Mouse (Mus musculus) cortical plate, adult 2 months (tissue): ENCODE results near the gene Pla2g4b.

Source experiments
- CTCF ChIP-seq: fragments of 200-500 bp; IDR thresholded peaks from 2 replicates; pipeline ENCODE4 v1.5.1; 2011; ENCODE audit warnings: mild to moderate bottlenecking, control low read depth, low read length; ENCODE audit not compliant: insufficient read depth; ENCODE audit errors: extremely low read depth
- POLR2A ChIP-seq: fragments of 200-500 bp; IDR thresholded peaks from 2 replicates; pipeline ENCODE4 v1.6.1; 2011; ENCODE audit warnings: mild to moderate bottlenecking, low read length, control low read depth; ENCODE audit not compliant: insufficient read depth; ENCODE audit errors: extremely low read depth

DNA sequence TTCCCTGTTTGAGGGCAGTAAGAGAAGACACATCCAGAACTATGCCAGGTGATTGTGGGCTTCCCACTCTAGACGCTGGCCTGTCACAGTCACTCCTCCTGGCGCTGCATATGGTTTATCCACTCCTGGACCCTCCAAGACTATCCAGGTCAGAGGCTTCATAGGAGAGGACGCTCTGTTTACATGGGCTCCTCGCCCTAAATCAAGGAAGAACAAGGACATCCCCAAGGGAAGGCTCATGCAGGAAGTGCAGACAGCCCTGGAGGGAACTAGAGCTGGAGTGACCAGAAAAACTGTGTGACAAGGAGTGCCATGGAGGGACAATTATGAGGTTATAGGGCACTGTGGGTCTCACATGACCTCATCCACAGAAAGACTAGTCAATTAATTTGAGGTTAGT, 35.9 kb upstream of the Pla2g4b start:
- TF ChIP-seq CTCF (no peak), POLR2A (no peak)
